Mouse (Mus musculus) kidney, adult 2 months (tissue): Measurements from ENCODE around the gene Mettl7a2.

Source experiments
- CTCF ChIP-seq: fragments of 200-500 bp; conservative IDR thresholded peaks from 2 replicates; pipeline ENCODE4 v1.5.1; 2011; ENCODE audit warnings: low read depth, mild to moderate bottlenecking, control low read depth, low read length, moderate library complexity, mixed read lengths; ENCODE audit not compliant: insufficient read depth, insufficient read length
- POLR2A ChIP-seq: fragments of 200-500 bp; IDR thresholded peaks from one replicate; pipeline ENCODE4 v1.6.1; 2011; ENCODE audit warnings: low read depth, low read length, control low read depth

DNA sequence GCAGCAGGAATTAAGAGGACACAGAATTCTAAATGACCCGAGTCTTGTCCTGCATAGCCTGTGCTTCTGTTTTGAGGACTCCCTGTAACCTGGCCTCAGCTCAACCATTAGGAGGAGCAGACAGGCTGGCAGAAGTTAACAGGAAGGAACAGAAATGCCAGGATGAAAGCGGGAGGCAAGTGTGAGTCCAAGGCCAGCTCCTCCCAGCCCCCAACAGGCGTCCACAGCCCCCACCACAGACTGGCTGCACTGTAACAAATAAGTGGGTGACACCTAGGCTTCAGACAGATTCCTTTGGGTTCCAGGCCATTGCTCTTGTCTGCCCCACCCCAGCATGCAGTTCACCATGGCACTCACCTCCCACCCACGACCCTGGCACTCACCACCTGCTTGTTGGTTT is 49.8 kb downstream of the Mettl7a2 start:
- TF ChIP-seq CTCF (no peak), POLR2A (no peak)
